Mouse (Mus musculus) urinary bladder, postnatal 36 days (tissue): Measurements from ENCODE around the gene Samhd1.

Source experiments
- DNase-seq, 2 experiments: peaks; one replicate each; pipeline ENCODE4 v3.0.0; 2022; ENCODE audit warnings: low spot score in 2 of 2, mixed read lengths in 1 of 2

The Samhd1 gene

DNA sequence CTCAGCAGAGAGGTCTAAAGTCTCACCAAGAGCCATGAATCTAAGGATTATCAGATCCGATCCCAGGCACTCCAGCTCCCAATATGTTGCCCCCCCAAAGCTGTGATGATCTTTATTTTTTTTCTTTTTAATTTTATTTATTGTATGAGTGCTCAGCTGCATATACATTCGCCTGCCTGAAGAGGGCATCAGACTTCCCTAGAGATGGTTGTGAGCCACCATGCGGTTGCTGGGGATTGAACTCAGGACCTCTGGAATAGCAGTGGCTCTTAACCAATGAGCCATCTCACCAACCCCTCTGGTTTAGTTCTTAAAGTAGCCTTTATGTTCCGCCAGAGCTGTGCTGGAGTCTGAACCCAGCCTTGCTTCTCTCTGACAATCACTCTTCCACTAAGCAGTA lies 81.3 kb downstream of the Samhd1 start:
- no peak for DNase-seq

DNA sequence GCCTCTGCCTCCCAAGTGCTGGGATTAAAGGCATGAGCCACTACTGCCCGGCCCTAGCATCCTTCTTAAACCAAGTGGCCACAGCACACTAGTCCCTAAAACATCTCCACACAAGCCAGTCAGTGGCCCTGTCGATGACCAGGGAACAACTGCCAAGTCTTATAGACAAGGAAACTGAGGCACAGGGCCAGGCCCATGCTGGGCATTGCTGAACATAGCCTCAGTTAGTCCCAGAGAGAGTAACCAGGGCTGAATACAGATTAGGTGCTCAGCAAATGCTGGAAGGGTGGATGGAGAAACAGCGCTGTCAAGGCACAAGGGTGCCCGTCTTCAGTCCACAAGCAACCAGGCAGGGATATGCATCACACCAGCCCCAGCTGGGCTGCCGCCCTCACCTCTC lies 81.9 kb downstream of the Samhd1 start:
- DNase-seq, result no peak

DNA sequence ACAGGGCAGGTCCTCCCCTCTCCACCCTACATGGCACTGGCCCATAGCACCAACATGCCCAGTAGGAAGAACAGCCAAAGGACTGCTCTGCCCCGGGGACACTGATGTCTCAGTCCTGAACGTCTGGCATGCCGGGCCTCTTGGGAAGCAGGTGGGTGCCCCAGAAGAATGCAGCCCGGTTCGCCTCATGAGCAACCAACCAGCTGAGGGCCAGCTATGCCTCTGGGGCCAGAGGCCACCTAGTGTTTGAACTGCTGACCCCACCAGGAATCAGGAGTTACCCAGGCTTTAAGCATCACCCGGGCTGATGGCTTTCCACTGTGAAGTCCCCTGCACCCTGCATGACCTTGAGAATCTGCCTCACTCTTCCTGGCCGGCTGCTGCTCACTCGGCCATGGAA lies 82.6 kb downstream of the Samhd1 start:
- DNase-seq, result no peak

DNA sequence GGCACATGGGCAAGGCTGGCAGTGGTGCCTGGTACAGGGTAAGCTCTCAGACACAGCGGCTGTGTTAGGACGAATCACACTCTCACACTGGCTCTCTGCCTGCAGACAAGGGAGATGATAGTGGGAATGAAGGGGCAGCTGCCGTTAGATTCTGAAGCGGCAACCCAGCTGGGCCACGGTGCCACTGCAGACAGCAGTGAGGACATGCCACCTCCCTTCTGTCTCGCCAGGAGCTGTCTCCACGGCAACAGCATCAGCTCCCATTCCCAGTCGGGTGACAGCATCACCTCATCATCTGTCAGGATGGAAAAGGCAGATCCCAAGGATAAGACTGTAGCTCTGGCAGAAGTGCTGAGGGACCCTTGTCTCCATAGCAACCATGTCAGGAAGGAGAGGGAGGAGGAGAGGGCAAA lies 85.2 kb downstream of the Samhd1 start:
- no peak for DNase-seq

DNA sequence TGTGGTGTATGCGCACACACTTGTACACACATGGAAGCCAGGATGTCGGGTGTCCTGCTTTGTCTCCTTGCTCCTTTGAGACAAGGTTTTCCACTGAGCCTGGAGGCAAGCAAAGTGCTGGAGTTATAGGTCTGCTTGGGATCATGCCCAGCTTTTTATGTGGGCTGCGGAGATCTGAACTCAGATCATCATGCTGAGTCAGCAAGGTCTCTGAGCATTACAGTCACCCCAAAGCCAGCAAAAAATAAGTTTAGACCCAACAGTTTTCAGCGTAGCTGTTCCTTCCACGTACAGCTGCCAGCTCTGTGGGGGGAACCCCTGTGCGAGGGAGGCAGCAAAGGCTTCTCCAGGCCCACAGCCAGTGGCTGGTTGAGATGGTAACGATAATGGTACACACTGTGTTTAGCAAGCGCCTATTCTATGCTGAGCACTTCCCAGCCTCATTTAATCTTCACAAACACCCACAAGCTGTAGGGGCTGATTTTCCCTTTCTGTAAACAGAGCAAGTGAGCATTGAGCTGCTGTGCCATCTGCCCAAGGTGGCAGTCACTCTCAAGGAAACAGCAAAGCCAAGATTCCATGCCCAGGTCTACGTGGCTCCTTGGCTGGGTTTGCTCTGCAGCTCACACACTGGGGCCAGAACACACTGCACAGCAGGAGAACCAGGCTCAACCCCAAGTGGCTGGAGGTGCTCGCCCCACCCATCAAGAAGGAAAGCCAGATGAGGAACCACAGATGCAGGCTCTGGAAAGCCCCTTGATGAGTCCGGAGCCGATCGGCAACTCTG lies 86.5 kb downstream of the Samhd1 start:
- no peak for DNase-seq
